Mouse (Mus musculus) gastrocnemius, postnatal 36 days (tissue): ENCODE measurements around the gene Arrdc5. TPM values are rescaled to one million over a fixed set of nuclear protein-coding genes. Genes with fewer than 3 reads are reported as not detected.

Experiments
- DNase-seq, 2 experiments: peaks; one replicate each; pipeline ENCODE4 v3.0.0; 2022
- intact Hi-C: fragments of 180-260 bp; cut with DNase I; formaldehyde crosslinking; loops from one replicate; pipeline ENCODE4 v1.15.1; 2025
- long read RNA-seq, 2 experiments: library from polyadenylated mRNA; stranded (forward); transcript quantifications; one replicate each; pipeline ENCODE4 v2.0.0; 2021
- total RNA-seq, 2 experiments: library from RNA; stranded (reverse); gene quantifications; 2 replicates each; pipeline ENCODE4 v1.2.3; 2021

Gene Arrdc5
- not detected for total RNA-seq
- long read RNA-seq, experiment 1: 0 reads
- long read RNA-seq, experiment 2: 0 reads

DNA sequence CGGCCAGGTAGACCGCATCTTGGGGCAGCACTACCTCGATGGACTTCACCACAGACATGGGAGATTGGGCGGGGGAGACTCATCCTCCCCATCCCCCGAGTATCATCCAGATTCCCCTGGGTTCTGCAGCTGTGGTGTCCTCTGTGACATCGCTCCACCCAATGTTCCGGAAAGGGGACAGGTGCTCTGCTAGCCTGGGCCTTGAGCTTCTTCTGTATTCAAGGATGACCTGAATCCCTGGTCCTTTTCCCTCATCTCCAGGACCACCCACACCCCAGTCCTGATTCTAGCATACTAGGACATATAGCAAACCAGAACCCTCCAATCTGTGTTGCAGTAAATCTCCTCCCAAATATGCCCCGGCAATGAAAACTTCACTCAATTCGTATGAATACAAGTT lies at the start of gene Arrdc5:
Gene Arrdc5, minus strand, starts transcription at position 101 of the 400 bp plus-strand sequence.
- no peak for DNase-seq
- intact Hi-C loops: no loop called here

DNA sequence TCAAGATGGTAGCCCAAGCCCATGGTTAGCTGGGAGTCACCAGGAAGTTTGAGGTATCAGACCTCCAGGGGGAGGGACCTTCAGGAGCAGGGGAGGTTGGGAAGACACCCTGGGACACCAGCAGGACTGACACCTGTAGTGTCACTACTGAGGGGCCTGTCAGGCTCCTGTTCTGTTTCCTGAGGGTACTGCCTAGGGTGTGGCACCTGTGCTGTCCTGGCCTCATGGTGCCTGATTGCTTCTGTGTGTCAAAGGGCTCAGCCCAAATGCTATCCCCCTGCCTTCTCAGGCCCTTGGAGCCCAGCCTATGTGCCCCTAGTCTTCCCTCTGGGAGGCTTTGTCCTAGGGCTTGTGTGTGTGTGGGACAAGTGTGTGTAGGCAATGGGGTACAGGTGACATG lies 48.5 kb upstream of the Arrdc5 start:
- intact Hi-C loops: loop anchor here (5.0 kb wide), 1 partner anchor 216 kb away; no protein-coding TSS in a partner anchor
- DNase-seq: no peak

DNA sequence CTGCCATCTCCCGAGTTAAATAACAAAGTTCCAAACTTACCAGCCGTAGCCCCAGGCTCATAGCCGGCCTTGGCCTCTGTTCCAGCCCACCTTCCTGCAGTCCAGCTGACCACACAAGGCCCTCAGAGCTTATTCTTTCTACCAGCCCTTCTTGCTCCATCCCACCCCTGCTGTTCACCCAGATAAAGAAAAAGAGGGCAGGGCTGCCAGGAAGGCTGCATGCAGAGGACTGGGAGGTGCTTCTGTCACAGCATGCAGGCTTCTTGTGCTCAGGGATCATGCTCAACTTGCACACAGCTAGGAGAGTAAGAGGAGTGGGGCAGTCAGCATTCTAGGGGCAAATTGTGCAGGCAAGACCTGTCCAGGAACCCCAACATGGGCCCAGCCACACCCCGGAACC lies 48.0 kb upstream of the Arrdc5 start:
- intact Hi-C loops: loop anchor here (5.0 kb wide), 1 partner anchor 216 kb away; no protein-coding TSS in a partner anchor
- no peak for DNase-seq

DNA sequence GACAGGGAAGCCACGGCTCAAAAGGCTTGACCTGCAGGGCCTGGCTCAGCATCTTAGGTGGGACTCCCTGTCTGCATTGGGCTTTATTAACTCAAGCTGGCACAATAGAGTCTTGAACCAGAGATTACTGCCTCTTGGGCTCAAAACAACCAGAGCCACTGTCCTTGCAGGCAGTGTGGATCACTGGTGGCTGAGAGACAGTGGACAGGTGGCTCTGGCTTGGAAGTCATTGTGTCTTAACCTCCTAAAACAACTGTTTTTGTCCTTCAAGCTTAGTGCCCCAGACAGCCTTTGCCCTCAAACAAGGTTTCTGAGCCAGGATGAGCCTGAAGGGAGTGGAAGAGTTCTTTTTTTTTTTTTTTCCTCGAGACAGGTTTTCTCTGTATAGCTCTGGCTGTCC lies 45.3 kb upstream of the Arrdc5 start:
- intact Hi-C loops: loop anchor here (5.0 kb wide), 1 partner anchor 213 kb away; no protein-coding TSS in a partner anchor
- no peak for DNase-seq

DNA sequence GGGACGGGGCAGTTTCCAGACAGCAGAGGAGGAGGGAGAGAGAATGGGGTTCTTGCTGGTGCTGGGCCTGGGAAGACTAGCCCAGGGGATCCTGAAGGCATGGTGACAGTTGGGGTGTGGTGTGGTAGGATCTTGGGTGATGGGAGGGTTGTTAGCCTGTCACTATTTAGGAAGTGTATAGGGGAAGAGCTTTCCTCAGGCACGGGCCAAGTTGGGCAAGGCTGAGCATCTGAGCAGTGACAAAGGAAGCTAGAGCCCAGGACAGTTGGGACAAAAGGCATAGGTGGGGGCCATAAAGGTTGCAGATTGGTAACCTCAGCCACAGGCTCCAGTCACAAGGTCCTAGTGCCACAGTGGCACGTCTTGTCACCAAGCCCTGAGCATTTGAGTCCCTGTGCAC lies 43.4 kb upstream of the Arrdc5 start:
- DNase-seq: no peak
- intact Hi-C loops: loop anchor here (5.0 kb wide), 1 partner anchor 46 kb away; no protein-coding TSS in a partner anchor

DNA sequence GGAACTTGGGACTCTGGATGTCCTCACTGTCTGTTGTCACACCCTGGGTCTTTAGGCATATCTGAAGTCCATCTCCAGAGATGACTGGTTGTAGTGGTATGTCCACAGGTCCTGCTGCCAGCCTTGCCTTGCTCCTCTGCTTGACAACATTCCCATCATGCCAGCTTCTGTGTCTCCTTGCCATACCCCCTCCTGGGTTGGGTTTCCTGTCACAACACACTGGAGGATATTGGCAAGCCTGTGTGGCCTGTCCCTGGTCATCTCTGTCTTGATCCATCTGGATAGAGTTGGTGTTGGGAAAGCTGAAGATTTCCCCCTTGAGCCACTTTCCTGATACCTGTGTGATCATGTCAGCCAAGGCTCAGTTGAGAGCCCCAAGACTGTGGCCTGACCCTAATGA lies 40.6 kb upstream of the Arrdc5 start:
- intact Hi-C loops: loop anchor here (5.0 kb wide), 1 partner anchor 43 kb away; no protein-coding TSS in a partner anchor
- no peak for DNase-seq

DNA sequence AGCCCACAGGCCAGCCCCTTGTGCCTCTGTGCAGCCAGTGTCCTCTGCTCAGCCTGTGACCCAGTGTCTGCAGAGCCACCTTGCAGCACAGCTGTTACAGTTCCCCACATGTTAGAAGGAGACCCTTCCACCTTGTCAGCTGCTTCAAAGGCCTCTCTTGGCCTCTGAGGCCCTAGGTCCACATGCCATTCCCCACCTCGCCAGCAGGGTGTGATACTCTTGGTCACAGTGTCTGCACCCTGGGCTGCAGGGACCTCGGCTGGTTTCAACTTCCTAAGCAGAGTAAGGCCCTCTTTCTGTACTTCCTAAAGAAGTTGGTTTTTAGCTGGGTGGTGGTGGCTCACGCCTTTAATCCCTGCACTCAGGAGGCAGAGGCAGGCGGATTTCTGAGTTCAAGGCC lies 38.8 kb upstream of the Arrdc5 start:
- intact Hi-C loops: no loop called here
- DNase-seq: no peak

DNA sequence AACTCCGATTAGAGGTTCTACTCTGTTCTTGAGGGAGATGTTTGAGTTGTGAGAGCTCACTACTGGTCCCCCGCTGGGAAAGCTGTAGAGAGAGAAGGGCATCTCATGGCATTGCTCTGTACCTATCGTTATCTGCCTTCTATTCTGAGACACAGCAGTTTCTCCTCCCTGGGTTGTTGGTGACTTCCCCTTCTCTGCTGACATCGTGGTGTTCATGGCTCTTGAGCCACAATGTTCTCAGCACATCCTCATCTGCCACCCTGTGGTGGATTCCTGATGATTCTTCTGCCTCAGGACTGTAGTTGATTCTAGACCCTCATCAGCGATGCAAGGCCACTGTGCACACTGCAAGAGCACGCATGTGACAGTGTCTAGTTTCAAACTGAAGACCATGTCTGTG lies 37.7 kb upstream of the Arrdc5 start:
- DNase-seq: no peak
- intact Hi-C loops: loop anchor here (2.0 kb wide), 1 partner anchor 13 kb away; no protein-coding TSS in a partner anchor

DNA sequence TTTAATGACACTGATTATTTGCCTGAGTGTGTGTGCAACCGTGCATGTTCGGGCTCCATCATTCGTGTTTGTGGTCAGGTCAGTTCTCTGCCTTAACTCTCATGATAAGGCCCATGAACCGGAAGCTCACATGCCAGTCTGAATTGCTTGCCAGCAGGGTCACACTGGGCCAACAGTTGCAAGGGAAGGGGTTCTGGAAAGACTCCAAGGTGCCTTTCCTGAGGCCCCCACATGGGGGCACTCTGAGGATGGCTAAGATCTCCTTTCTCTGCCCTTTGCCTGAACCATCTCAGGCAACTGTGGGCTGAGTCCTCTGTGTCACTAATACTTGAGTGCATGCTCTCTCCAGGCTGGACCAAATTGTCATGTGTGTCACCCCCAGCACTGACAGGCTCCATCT lies 37.1 kb upstream of the Arrdc5 start:
- peak in 1 of 2 experiments; percentile 55 for DNase-seq
- intact Hi-C loops: loop anchor here (2.0 kb wide), 1 partner anchor 14 kb away; no protein-coding TSS in a partner anchor

DNA sequence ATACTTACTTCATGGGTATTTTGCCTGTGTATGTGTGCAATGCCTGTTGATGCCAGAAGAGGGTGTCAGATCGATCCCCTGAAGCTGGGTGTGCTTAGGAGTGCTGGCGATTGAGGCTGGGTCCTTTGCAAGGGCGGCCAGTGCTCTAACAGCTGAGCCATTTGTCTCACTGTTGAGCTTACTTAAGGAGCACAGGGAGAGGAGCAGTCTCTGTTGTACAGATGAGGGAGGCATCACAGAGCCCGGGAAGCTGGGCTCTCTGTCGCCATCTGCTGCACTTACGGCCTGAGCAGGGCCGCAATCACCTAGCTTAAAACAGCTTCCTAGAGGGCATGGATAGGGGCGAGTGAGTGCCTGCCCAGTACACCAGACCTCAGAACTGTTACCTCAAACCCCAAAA lies 32.9 kb upstream of the Arrdc5 start:
- intact Hi-C loops: no loop called here

DNA sequence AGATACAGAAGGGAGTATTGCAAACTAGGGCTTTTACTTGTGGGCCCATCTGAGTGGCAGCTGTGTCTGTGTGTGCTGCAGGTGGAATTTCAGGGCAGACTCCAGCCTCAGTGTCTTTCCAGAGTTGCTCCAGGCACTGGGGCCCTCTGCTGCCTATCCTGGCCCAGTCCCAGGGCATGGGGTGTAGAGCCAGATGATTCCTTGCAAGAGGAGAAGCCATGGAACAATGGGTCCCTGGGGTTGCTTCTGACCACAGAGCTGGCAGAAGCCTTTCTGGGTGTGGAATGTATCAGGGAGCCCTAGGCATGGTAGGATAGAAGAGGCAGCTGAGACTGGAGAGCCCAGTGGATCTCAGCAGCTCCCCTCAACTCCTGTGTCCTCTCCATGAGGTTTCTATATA lies 31.2 kb upstream of the Arrdc5 start:
- DNase-seq: peak; percentile 47 to 66
- intact Hi-C loops: no loop called here

More for the DNA sequence above, 32.9 kb upstream of the Arrdc5 start:
- no peak for DNase-seq

DNA sequence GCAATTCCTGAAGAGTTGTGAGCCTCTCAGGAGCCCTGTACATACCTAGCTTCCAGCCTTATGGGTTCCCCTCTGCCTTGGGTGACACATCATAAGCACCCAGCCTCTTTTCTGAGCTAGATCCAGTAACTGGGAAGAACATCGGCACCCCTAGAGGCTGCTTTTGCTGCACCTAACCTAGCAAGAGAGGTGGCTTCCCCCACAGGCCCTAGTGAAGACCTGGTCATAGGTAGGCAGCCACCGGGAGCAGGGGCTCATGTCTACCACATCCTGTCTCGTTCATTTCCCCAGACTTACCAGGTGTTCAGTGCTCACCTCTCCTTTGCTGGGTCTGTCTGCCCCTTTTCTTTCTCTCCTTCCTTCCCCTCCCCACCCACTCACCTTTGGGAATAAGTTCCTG lies 30.3 kb upstream of the Arrdc5 start:
- DNase-seq: no peak
- intact Hi-C loops: no loop called here

DNA sequence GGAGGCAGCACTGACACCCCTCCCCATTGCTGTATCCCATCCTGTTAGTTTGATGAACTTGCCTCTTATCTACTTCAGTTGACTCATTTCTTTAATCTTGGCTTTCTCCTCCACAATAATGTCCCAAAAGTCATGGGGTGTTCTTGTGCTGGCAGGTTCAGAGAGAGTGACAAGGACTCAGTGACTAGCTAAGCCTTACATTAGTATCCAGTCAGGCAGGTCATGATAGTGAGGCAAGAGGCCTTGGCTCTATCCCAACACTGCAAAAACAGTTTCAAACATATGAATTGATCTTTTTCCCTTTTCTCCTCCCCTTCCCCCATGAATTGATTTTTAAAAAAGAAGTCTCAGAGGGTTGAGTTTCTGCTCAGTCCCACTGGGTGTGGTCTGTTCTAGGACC lies 29.2 kb upstream of the Arrdc5 start:
- DNase-seq: no peak
- intact Hi-C loops: no loop called here

DNA sequence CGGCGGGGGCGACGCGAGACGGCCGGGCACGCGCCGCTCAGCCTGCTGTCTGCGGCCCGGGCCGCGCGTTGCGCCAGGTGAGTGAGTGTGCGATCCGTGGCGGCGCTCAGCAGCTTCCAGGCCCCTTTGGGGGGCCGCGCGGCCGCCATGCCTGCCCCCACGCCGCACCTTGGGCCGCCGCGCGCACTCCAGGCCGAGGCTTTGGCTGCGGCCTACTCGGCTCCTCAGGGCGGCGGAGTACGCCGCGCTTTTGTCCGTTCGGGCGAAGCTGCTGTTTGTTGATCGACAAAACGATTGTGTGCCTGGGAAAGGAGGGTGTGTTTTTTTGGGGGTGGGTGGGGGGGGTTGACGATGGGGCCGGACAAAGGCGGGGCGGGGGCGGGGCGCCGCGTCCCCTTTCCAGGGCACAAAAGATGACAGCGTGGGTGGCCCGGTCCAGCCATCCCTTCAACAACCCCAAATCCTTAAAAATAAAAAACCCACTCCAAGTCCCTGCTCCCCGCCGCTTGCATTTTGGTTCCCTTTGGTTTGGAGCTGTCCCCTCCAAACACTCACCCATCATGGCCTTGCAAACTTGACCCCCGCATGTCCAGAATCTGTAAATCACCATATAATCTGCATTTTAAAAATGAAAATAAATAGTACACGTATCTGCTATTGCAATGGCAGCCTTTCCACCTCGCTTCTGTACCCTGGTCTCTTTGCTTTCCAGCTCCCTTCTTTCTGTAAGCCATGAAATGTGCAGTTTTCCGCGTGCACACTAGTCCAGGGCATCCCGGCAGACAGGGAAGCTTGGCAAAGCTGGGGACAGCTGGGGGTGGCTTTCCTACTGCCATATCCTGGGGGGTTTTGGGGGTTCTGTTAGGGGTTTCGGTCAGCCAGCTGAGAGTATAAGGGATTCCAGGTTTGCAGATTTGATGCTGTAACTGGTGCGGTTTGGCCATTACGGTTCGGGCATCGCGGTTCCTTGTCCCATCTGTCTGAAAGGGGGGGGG lies 26.4 kb upstream of the Arrdc5 start:
- no peak for DNase-seq
- intact Hi-C loops: no loop called here

DNA sequence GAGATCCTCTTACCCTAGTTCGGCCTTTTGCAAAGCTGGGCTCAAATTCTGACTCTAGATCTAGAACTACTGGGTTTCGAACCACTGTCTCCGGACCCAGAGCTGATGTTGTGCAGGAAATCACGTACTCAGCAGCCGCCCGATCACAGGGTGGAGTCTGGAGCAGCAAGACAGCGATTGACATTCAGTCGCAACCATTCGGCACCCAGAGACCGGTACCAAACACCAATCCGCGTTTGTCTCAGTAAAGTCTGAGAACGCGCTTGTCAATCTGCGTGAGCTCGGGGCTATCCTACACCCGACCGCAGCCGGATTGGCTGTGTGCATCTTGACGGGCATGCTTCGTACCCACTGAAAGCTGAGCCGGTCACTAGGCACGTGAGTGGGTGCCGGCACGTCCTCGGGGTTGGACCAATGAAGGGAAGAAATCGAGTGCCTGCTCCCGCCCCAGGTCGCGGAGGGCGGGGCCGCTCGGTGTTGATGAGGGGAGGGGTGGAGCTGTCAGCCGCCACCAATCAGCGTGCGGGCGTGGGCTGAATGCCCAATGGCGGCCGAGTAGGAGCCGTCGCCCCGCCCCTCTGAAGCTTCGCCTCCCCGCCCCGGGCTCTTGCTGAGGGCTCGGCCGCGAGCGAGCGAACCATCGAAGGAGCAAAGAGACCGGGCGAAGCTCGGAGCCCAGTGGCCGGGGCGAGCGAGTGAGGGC lies 25.5 kb upstream of the Arrdc5 start, which contains the start of gene Kdm4b:
Gene Kdm4b, plus strand, starts transcription at position 613 of the 703 bp plus-strand sequence.
- intact Hi-C loops: no loop called here
- DNase-seq: peak; percentile 97 to 99

DNA sequence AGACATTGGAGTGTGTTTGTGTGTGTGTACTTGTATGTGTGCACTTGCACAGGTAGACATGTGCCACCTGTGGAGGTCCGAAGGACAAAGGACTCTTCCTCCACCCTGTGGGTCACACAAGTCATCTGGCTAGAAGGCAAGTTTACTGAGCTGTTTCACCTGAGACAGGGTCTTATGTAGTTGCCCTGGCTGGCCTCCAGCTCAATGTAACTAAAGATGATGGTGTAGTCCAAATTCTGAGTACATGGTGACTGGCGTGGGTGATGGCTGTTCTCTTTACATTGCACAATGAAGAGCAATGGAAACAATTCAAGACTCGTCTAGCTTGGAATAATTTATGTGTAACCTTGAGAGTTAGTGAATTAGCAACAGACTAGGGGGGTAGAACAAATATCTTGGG lies 24.3 kb upstream of the Arrdc5 start:
- intact Hi-C loops: no loop called here

DNA sequence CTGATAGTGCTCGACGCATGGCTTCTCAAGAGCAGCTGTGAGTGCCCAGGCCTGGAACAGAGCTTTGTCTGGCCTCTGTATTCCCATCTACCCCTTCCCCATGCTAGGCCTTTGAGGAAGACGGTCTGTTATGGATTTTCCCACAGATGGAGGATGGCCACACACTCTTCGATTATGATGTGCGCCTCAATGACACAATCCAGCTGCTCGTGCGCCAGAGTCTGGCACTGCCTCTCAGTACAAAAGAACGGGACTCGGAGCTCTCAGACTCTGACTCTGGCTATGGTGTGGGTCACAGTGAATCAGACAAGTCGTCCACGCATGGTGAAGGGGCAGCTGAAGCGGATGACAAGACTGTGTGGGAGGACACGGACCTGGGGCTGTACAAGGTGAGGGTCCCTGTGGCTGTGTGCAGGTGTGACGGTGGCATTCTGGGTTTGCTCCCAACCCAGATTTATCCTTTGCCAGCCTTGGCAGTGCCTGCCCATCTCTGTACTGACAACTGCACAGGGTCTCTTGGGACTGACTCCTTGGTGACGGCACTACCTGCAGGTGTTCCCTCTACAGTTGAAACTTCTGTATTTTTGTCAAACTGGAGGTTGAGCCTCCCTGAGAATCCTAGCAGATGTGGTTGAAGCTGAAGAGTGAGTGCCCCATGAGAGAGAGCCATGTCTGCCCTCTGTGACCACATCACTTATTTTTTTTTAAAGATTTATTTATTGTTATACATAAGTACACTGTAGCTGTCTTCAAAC lies 9.3 kb upstream of the Arrdc5 start:
- intact Hi-C loops: loop anchor here (5.0 kb wide), 1 partner anchor 102 kb away; no protein-coding TSS in a partner anchor
- no peak for DNase-seq

More for the DNA sequence above, 24.3 kb upstream of the Arrdc5 start:
- no peak for DNase-seq

DNA sequence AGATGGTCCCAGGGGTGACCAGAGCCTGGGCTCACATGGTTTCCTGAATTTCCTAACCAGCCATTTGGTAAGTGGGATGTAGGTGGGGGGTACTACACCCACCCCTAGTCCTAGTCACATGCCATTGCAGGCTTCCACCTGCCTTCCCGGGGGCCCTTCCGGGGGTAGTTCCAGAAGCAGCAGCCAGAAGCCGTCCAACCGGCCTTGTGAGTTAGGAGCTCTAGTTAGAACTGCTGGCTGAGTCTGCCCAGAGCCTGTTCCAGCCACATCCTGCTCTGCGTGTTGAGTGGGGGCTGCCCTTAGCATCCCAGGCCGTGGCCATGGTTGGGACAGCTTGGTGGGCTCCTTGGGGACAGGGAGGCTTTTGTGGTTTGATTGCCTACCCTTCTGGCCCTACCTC lies 8.0 kb upstream of the Arrdc5 start:
- DNase-seq: no peak
- intact Hi-C loops: loop anchor here (5.0 kb wide), 1 partner anchor 101 kb away; no protein-coding TSS in a partner anchor

DNA sequence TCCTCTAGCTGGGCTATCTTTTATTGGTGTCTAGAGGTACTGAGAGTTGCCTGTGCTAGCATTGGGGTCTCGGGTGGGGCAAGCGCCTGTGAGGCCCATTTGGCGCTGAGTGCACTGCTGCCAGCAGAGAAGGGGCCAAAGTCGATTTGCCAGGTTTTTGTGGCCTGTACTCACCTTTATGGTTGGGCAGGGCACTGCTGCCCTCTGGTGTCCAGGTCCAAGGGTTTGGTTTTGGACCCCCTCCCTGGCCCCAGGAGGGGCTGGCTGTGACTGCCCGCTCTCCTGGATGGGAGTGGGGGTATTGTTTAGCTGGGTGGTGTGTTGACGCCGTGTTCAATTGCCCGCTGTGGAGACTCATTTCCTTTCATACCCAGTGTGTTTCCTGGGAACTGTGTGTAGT lies 5.7 kb upstream of the Arrdc5 start:
- intact Hi-C loops: loop anchor here (5.0 kb wide), 1 partner anchor 99 kb away; no protein-coding TSS in a partner anchor
- no peak for DNase-seq

DNA sequence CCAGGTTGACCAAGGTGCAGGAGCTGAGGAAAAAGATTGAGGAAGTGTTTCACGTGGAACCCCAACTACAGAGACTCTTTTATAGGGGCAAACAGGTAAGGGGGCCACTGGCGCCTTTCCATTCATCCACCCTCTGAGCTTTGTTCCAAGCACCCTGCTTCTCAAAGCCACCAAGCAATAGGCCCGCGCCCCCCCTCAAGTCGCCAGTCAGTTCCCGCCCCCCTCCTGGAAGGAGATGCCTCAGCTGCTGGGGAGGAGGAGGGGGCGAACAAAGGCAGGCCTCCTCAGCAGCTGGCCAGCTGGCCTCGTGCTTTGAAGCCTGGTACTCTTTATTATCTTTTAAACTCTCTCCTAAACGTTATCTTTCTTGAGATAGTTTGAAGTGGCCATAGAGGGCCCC lies 5.1 kb upstream of the Arrdc5 start:
- intact Hi-C loops: loop anchor here (5.0 kb wide), 1 partner anchor 98 kb away; no protein-coding TSS in a partner anchor
- DNase-seq: no peak
